Mouse (Mus musculus): ENCODE measurements at regions not wholly inside any gene's neighbourhood (a gene's known extent, or its start where the extent isn't known, plus 50 kb on each side); places are given as distances from the start of the nearest gene placed in this dataset.
A peak's percentile ranks its signal among the peaks of the same experiment; 100 is the strongest.
"Not testable (repeated sequence)": the region's sequence is repeated elsewhere in the genome, so short reads cannot be mapped to it uniquely, and the experiment has no call there.

- peak; percentile 33 to 60 for DNase-seq (ENCODE audit: low spot score in 2 of 2)
Measured at GRCm38 (mm10) chr16:22327386-22327785, 61.6 kb upstream of the Tra2b start.

DNA sequence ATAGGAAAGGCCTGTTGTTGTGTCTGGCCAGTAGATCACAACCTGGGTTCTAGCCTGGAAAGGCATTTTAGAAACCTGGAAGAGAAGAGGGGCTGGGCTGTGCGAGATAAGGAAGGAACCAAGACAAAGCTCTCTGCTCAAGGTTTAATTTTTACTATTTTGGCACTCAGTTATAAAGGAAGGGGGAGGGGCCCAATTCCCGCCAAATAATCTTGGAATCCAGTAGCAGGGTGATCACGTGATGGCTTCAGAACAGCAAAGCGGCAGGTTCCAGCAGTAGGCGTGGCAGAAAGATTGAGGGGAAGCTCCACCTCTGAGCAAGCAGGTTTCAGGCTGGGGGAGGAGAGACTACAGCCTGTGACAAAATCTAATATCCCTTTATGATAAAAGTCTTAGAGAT lies 59.4 kb upstream of the Tra2b start:
- not testable (repeated sequence) for DNase-seq (ENCODE audit: low spot score in 2 of 2)

- DNase-seq (ENCODE audit: low spot score in 2 of 2) = peak; percentile 19 to 51
Measured at GRCm38 (mm10) chr16:22316251-22316711, 50.5 kb upstream of the Tra2b start.
